In genomic region chr1:71103174-71103864, GRCm38 (mm10) we compare ENCODE assay signal across 8 mouse cellular contexts. TPM values are rescaled to one million over a fixed set of nuclear protein-coding genes. Genes with fewer than 3 reads are reported as not detected.
DNase-seq lines count a peak whose midpoint lies in the region; ATAC-seq and TF ChIP-seq lines count a peak whose summit lies in the region.

No protein-coding gene starts in this region.

- H3K36me3 ChIP-seq in lung, embryonic 14.5 days (ENCODE audit: insufficient read depth): no peaks in the 10 kb centered on the region
- H3K36me3 ChIP-seq in intestine, embryonic 15.5 days: no peaks in the 10 kb centered on the region
- no peaks in the 10 kb centered on the region for H3K36me3 ChIP-seq in lung, postnatal 0 days (ENCODE audit: insufficient read depth, low read length)
- H3K36me3 ChIP-seq in splenic B cell, adult 2 months (ENCODE audit: control insufficient read depth, insufficient read depth, low read length, poor library complexity, severe bottlenecking): no peaks in the 10 kb centered on the region

- H3K9ac ChIP-seq in lung, embryonic 14.5 days: peak overlapping the region; percentile 38
- no peak overlapping the region for H3K9ac ChIP-seq in intestine, embryonic 15.5 days
- H3K9ac ChIP-seq in lung, postnatal 0 days (replicated peaks; ENCODE audit: low read depth): peak overlapping the region; percentile 36

- peak overlapping the region; percentile 79 for H3K4me3 ChIP-seq in lung, embryonic 14.5 days (ENCODE audit: low read depth, low read length)
- peak overlapping the region; percentile 95 for H3K4me3 ChIP-seq in embryonic fibroblast, embryonic 13.5 days (ENCODE audit: insufficient read depth, low read length)
- H3K4me3 ChIP-seq in intestine, embryonic 15.5 days (replicated peaks): peak overlapping the region; percentile 87
- H3K4me3 ChIP-seq in lung, postnatal 0 days (ENCODE audit: low read depth, low read length): peak overlapping the region; percentile 64

- no peak for TF ChIP-seq EP300 in lung, postnatal 0 days (IDR thresholded peaks at IDR 0.05)

- TF ChIP-seq POLR2A in embryonic fibroblast, embryonic 13.5 days (IDR thresholded peaks at IDR 0.05; ENCODE audit: low read depth, low read length): peak; percentile 61

- H3K27ac ChIP-seq in lung, embryonic 14.5 days (ENCODE audit: low read depth): 0 out of 2 replicates have a peak overlapping the region, but pooled peaks have one; percentile 6
- H3K27ac ChIP-seq in embryonic fibroblast, embryonic 13.5 days (ENCODE audit: insufficient read depth, low read length): no peak overlapping the region
- H3K27ac ChIP-seq in intestine, embryonic 15.5 days: peak overlapping the region; percentile 80; the same call in 1 of the 2 replicates
- peak overlapping the region; percentile 76 for H3K27ac ChIP-seq in lung, postnatal 0 days (ENCODE audit: low read length)

- 20% methylated on average over 18 of the region's 18 CpGs for WGBS in lung, embryonic 14.5 days
- 20% methylated on average over 18 of the region's 18 CpGs for WGBS in intestine, embryonic 15.5 days
- 15% methylated on average over 18 of the region's 18 CpGs for WGBS in lung, postnatal 0 days

- no peaks in the 10 kb centered on the region for H3K9me3 ChIP-seq in lung, embryonic 14.5 days (ENCODE audit: low read depth, low read length)
- H3K9me3 ChIP-seq in intestine, embryonic 15.5 days: no peaks in the 10 kb centered on the region
- no peaks in the 10 kb centered on the region for H3K9me3 ChIP-seq in lung, postnatal 0 days (ENCODE audit: low read length)

- H3K4me1 ChIP-seq in lung, embryonic 14.5 days (ENCODE audit: insufficient read depth): no peaks in the 10 kb centered on the region; the same call in 1 of the 2 replicates
- H3K4me1 ChIP-seq in embryonic fibroblast, embryonic 13.5 days (ENCODE audit: control insufficient read depth, insufficient read depth, low read length): peaks cover 5% of the 10 kb centered on the region; the same call in 1 of the 2 replicates
- no peaks in the 10 kb centered on the region; the same call in 1 of the 2 replicates for H3K4me1 ChIP-seq in intestine, embryonic 15.5 days (replicated peaks)
- no peaks in the 10 kb centered on the region for H3K4me1 ChIP-seq in lung, postnatal 0 days (ENCODE audit: insufficient read depth, low read depth, low read length)

- 0 out of 2 replicates have a peak, but pooled peaks have one; percentile 1 for ATAC-seq in lung, embryonic 14.5 days (ENCODE audit: insufficient read depth)
- ATAC-seq in intestine, embryonic 15.5 days: peak; percentile 41
- no peak for ATAC-seq in lung, postnatal 0 days

- no peaks in the 10 kb centered on the region for H3K27me3 ChIP-seq in lung, embryonic 14.5 days (ENCODE audit: insufficient read depth, low read length)
- H3K27me3 ChIP-seq in intestine, embryonic 15.5 days (replicated peaks): no peaks in the 10 kb centered on the region
- no peaks in the 10 kb centered on the region for H3K27me3 ChIP-seq in lung, postnatal 0 days (replicated peaks; ENCODE audit: insufficient read depth, low read length)
- no peaks in the 10 kb centered on the region for H3K27me3 ChIP-seq in splenic B cell, adult 2 months (ENCODE audit: control insufficient read depth, insufficient read depth, low read length, poor library complexity, severe bottlenecking)

- peak overlapping the region; percentile 70 for H3K4me2 ChIP-seq in lung, embryonic 14.5 days
- H3K4me2 ChIP-seq in intestine, embryonic 15.5 days (replicated peaks): peak overlapping the region; percentile 67
- H3K4me2 ChIP-seq in lung, postnatal 0 days (replicated peaks; ENCODE audit: low read depth, low read length): peak overlapping the region; percentile 66

- DNase-seq in lung, embryonic 14.5 days: peak; percentile 33
- no peak for DNase-seq in lung, postnatal 14 days
- peak; percentile 16 for DNase-seq in lung, postnatal 0 days (ENCODE audit: low spot score)
- DNase-seq in splenic B cell, adult 2 months (ENCODE audit: low read depth, low spot score): peak; percentile 42
- DNase-seq in frontal cortex, postnatal 14 days (ENCODE audit: low spot score in 2 of 2): no peak
- DNase-seq in gastrocnemius, postnatal 10 days: no peak

- no peak for TF ChIP-seq CTCF in lung, embryonic 14.5 days (IDR thresholded peaks at IDR 0.05; ENCODE audit: low read depth)
- no peak for TF ChIP-seq CTCF in embryonic fibroblast, embryonic 13.5 days (IDR thresholded peaks at IDR 0.05; ENCODE audit: borderline replicate concordance, insufficient read depth, low read length)
- no peak for TF ChIP-seq CTCF in lung, postnatal 0 days (IDR thresholded peaks at IDR 0.05)

RNA-seq across cellular contexts. Expression of gene Bard1, which starts 0.4 kb away (rescaled TPM):
- polyA plus RNA-seq in lung, embryonic 14.5 days (2014; fragmentation: Nextera tagmentation; extraction: Ambion mirVana): 3.0 and 3.3 TPM in 2 replicates
- polyA plus RNA-seq in embryonic fibroblast, embryonic 13.5 days (2011; ENCODE audit: insufficient read length, low read depth, missing spikeins): 4.3 and 6.2 TPM in 2 replicates
- 1.5 and 1.8 TPM in 2 replicates for polyA plus RNA-seq in intestine, embryonic 15.5 days (2015; fragmentation: Nextera tagmentation; extraction: Ambion mirVana)
- 0.36 and 0.37 TPM in 2 replicates for polyA plus RNA-seq in lung, postnatal 0 days (2015; fragmentation: Nextera tagmentation; extraction: Ambion mirVana)
- 1 to 10 TPM; 2.0 to 2.8 TPM for total RNA-seq in gastrocnemius, postnatal 10 days (2021)

Comparison
In these comparisons a context has a peak if more than half of its experiments do, and no peak if none do; other contexts are left out.
1. DNase-seq: peak in lung, embryonic 14.5 days (single experiment), lung, postnatal 0 days (single experiment) and splenic B cell, adult 2 months (single experiment); none in lung, postnatal 14 days (single experiment), frontal cortex, postnatal 14 days (0 of 2) and gastrocnemius, postnatal 10 days (single experiment).
2. Peak in every context shown above with its lines, with median percentiles within 50 percentile points of each other: H3K4me2 ChIP-seq and H3K4me3 ChIP-seq.